Mouse (Mus musculus) myocyte (in vitro differentiated cells): ENCODE data around the gene Cadps.

Experiments used
- CEBPB ChIP-seq: IDR thresholded peaks from 2 replicates; pipeline ENCODE4 v1.6.1; 2011; ENCODE audit warnings: mild to moderate bottlenecking, moderate library complexity; ENCODE audit not compliant: poor library complexity, insufficient read depth, severe bottlenecking
- E2F4 ChIP-seq: IDR thresholded peaks from one replicate; pipeline ENCODE4 v1.6.1; 2011; ENCODE audit warnings: mild to moderate bottlenecking, control low read depth, moderate library complexity; ENCODE audit not compliant: insufficient read depth
- MAX ChIP-seq: IDR thresholded peaks from one replicate; pipeline ENCODE4 v1.6.1; 2011; ENCODE audit warnings: low read depth, mild to moderate bottlenecking, control low read depth
- POLR2A ChIP-seq: IDR thresholded peaks from one replicate; pipeline ENCODE4 v1.6.1; 2011; ENCODE audit warnings: low read depth, mild to moderate bottlenecking, control low read depth, moderate library complexity; ENCODE audit not compliant: insufficient read length
- TCF12 ChIP-seq: IDR thresholded peaks from one replicate; pipeline ENCODE4 v1.6.1; 2011; ENCODE audit warnings: mild to moderate bottlenecking, control low read depth; ENCODE audit not compliant: poor library complexity, insufficient read depth, severe bottlenecking
- USF1 ChIP-seq: IDR thresholded peaks from one replicate; pipeline ENCODE4 v1.6.1; 2011; ENCODE audit warnings: low read depth, mild to moderate bottlenecking, control low read depth, moderate library complexity

- TF ChIP-seq MAX = no peak
- TF ChIP-seq POLR2A = no peak
- TF ChIP-seq CEBPB = no peak
- no peak for TF ChIP-seq TCF12
- no peak for TF ChIP-seq E2F4
- no peak for TF ChIP-seq USF1
Observed at GRCm38 (mm10) chr14:12340238-12341074, 482.4 kb downstream of the Cadps start.
